In the genomic region with DNA sequence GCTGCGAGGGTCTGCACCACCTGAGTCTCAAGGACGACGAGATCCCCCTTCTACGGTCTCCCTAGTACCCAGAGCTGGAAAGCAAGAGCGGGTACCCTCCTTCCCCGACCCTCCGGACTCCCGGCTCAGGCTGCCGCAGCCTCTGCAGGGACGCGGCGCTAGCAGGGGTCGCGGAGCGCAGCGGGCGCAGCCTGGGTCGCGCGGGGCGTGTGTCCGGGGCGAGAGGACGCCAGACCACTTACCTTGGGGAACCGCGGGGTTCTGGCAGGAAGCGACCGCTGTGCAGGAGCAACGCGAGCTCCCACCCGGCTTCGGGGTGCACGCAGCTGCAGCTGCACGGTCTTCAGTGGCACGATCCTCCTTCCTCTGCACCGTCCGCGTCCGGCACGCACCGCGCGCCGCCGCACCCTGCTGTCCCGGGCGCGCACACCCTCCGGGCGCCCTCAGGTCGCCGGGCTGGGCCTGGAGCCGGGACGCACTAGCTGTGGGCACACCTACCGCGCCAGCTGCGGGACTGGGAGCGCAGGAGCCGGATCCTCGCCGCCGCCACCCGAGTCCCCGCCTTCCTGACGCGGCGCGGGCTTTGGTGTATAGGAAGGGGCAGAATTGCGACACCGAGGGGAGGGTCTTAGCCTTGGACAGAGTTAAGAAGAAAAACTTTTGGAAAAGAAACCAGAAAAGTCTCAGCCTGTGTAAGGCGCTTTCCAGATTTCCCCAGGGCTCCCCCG, we compare ENCODE assay signal across 8 mouse cellular contexts. TPM values are rescaled to one million over a fixed set of nuclear protein-coding genes. Genes with fewer than 3 reads are reported as not detected.
DNase-seq lines count a peak whose midpoint lies in the region; ATAC-seq and TF ChIP-seq lines count a peak whose summit lies in the region.

A gene (minus strand): TSS at position 354 of the 728 bp plus-strand sequence.

- TF ChIP-seq POLR2A in spleen, adult 2 months (IDR thresholded peaks at IDR 0.05; ENCODE audit: low read depth, low read length): no peak

- H3K4me2 ChIP-seq in forebrain, embryonic 12.5 days: peak within 1 kb of the TSS; percentile 100

- H3K4me1 ChIP-seq in spleen, adult 2 months (ENCODE audit: control insufficient read depth, insufficient read depth, insufficient read length): no peaks in the 10 kb centered on the region; the same call in 1 of the 2 replicates
- 0 out of 2 replicates have a peak, but pooled peaks cover 9% of the 10 kb centered on the region for H3K4me1 ChIP-seq in forebrain, embryonic 12.5 days
- peaks cover 18% of the 10 kb centered on the region for H3K4me1 ChIP-seq in midbrain, embryonic 10.5 days

- ATAC-seq in forebrain, embryonic 12.5 days (ENCODE audit: low FRiP score): peak; percentile 83
- ATAC-seq in activated CD4-positive, CD25-positive, alpha-beta regulatory T cell, adult 4 months: no peak

- H3K27ac ChIP-seq in spleen, adult 2 months (ENCODE audit: insufficient read depth, low read length): no peak within 1 kb of the TSS
- no peak within 1 kb of the TSS for H3K27ac ChIP-seq in forebrain, embryonic 12.5 days
- peak within 1 kb of the TSS; percentile 81 for H3K27ac ChIP-seq in midbrain, embryonic 10.5 days (replicated peaks)

- H3K4me3 ChIP-seq in spleen, adult 2 months (ENCODE audit: extremely low read depth, insufficient read depth, insufficient read length): peak within 1 kb of the TSS; percentile 20; the same call in 1 of the 2 replicates
- peak within 1 kb of the TSS; percentile 69 for H3K4me3 ChIP-seq in forebrain, embryonic 12.5 days (replicated peaks)
- peak within 1 kb of the TSS; percentile 83 for H3K4me3 ChIP-seq in midbrain, embryonic 10.5 days

- intact Hi-C loops in heart, postnatal 36 days (cut with DNase I): loop anchor here (5.0 kb wide), 1 partner anchor 55 kb away; no protein-coding TSS in a partner anchor

- H3K9ac ChIP-seq in forebrain, embryonic 12.5 days: peak within 1 kb of the TSS; percentile 67

- no peak for DNase-seq in spleen, adult 2 months (ENCODE audit: low read depth in 1 of 2, low spot score in 2 of 2)
- no peak for DNase-seq in spleen, postnatal 10 days (ENCODE audit: low spot score in 2 of 2)
- peak; percentile 34 to 39 for DNase-seq in heart, postnatal 36 days
- peak; percentile 6 for DNase-seq in large intestine, adult 2 months (ENCODE audit: low read depth, low spot score)
- DNase-seq in midbrain, embryonic 10.5 days (ENCODE audit: low spot score): peak; percentile 65
- DNase-seq in testis, postnatal 10 days (ENCODE audit: low spot score): peak; percentile 63

- H3K27me3 ChIP-seq in spleen, adult 2 months (ENCODE audit: control insufficient read depth, insufficient read depth, low read length): 0 out of 2 replicates have a peak, but pooled peaks cover 2% of the 10 kb centered on the region
- peaks cover 66% of the 10 kb centered on the region for H3K27me3 ChIP-seq in forebrain, embryonic 12.5 days
- H3K27me3 ChIP-seq in midbrain, embryonic 10.5 days (ENCODE audit: low read depth, poor library complexity, severe bottlenecking): peaks cover 69% of the 10 kb centered on the region

- no peaks in the 10 kb centered on the region for H3K36me3 ChIP-seq in spleen, adult 2 months (ENCODE audit: control insufficient read depth, insufficient read depth, low read length)
- H3K36me3 ChIP-seq in forebrain, embryonic 12.5 days (replicated peaks): no peaks in the 10 kb centered on the region
- no peaks in the 10 kb centered on the region for H3K36me3 ChIP-seq in midbrain, embryonic 10.5 days

- TF ChIP-seq CTCF in spleen, adult 2 months (IDR thresholded peaks at IDR 0.05; ENCODE audit: extremely low read depth, insufficient read depth, insufficient read length, insufficient replicate concordance): no peak

- WGBS in spleen, adult 2 months: 2% methylated on average over 65 of the region's 72 CpGs
- WGBS in forebrain, embryonic 12.5 days: under 1% methylated on average over 61 of the region's 72 CpGs
- under 1% methylated on average over 71 of the region's 72 CpGs for WGBS in large intestine, adult 2 months
- under 1% methylated on average over 72 of the region's 72 CpGs for WGBS in midbrain, embryonic 10.5 days

- no peaks in the 10 kb centered on the region for H3K9me3 ChIP-seq in forebrain, embryonic 12.5 days
- no peaks in the 10 kb centered on the region for H3K9me3 ChIP-seq in midbrain, embryonic 10.5 days (replicated peaks)

RNA-seq across cellular contexts. Expression of the gene that starts here (rescaled TPM):
- 0.15 and 0.16 TPM in 2 replicates for polyA plus RNA-seq in spleen, adult 2 months (2012; rRNA removed)
- polyA plus RNA-seq in forebrain, embryonic 12.5 days (2016; fragmentation: Nextera tagmentation; extraction: Ambion mirVana): 0.60 and 0.82 TPM in 2 replicates
- under 1 TPM; 0.35 to 0.86 TPM for total RNA-seq in heart, postnatal 36 days (2021)
- polyA plus RNA-seq in large intestine, adult 2 months (2012; rRNA removed): 0.19 and 0.33 TPM in 2 replicates
- polyA plus RNA-seq in midbrain, embryonic 10.5 days (2016; fragmentation: Nextera tagmentation; extraction: Ambion mirVana): 0.72 and 0.86 TPM in 2 replicates
- not detected for polyA plus RNA-seq in activated CD4-positive, CD25-positive, alpha-beta regulatory T cell, adult 4 months (2017; shearing (Covaris generic))

Comparison
In these comparisons a context has a peak if more than half of its experiments do, and no peak if none do; other contexts are left out.
1. Peak in ATAC-seq, H3K4me3 ChIP-seq, H3K9ac ChIP-seq and H3K4me2 ChIP-seq in forebrain, embryonic 12.5 days; RNA of the gene not detected or under 1 TPM.
2. Peak in DNase-seq in heart, postnatal 36 days; RNA of the gene not detected or under 1 TPM.
3. Peak in DNase-seq in large intestine, adult 2 months; RNA of the gene not detected or under 1 TPM.
4. Peak in DNase-seq, H3K4me3 ChIP-seq and H3K27ac ChIP-seq in midbrain, embryonic 10.5 days; RNA of the gene not detected or under 1 TPM.
5. H3K4me3 ChIP-seq: peak in every context shown above with its lines; median percentile 83 in midbrain, embryonic 10.5 days; 69 in forebrain, embryonic 12.5 days; 20 in spleen, adult 2 months.